Mouse (Mus musculus): ENCODE measurements around the gene Mmd. TPM values are rescaled to one million over a fixed set of nuclear protein-coding genes. Genes with fewer than 3 reads are reported as not detected.
A peak's percentile ranks its signal among the peaks of the same experiment; 100 is the strongest.

Mmd gene
- polyA plus RNA-seq, 1 experiment from 2014 or later: 21.3 TPM

DNA sequence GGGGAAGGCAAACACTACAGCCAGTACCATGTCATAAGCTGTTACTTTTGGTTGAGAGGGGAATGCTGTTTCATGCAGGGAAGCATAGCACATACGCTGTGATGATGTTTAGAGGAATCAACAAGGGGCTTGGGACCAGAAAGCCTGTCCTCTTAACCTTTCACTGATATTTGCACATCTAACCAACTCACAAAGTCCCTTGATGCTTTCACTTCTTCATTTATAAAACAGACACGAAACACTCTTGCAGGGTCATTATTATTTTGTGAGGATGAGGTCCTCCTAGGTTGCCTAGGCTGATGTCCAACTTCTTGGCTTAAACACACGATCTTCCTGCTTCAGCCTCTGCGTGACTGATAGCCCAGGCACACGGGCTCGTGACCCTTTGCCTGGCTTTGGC, 3.6 kb upstream of the Mmd start:
- 71% methylated on average over 6 of the region's 6 CpGs for WGBS

DNA sequence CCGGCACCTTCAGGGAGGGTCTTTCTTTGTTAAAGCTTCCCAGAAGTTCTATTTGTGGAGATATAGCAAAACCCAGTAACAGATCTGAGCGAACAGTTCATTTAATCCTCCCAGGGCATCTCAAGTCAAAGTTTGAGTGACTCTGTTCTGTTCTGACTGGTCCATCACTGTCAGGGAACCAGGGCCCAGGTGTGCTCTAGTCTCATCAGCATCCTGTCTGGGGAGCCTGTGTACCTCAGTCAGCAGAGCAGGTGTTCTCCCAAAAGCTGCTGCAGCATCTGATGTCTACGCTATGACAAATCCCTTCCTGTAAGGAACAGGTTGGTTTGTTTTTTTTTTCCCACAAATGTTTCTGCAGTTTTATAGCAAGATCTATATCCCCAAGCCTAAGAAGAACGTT, 2.6 kb upstream of the Mmd start:
- no peak overlapping the region for H3K9ac ChIP-seq (ENCODE audit: low read length)
- DNase-seq (ENCODE audit: low spot score) (no peak), ATAC-seq (ENCODE audit: low FRiP score, low TSS enrichment) (no peak)
- no peaks in the 10 kb centered on the region for H3K9me3 ChIP-seq (ENCODE audit: control insufficient read depth, low read length)
- H3K4me2 ChIP-seq (replicated peaks; ENCODE audit: low read depth): no peak overlapping the region
- no peak for TF ChIP-seq CTCF (IDR thresholded peaks at IDR 0.05; ENCODE audit: low read depth)
- TF ChIP-seq EP300 (optimal IDR thresholded peaks at IDR 0.05): no peak
- no peaks in the 10 kb centered on the region for H3K4me1 ChIP-seq (replicated peaks; ENCODE audit: control insufficient read depth, insufficient read depth)
- H3K4me3 ChIP-seq (ENCODE audit: low read depth, low read length): no peak overlapping the region
- H3K27me3 ChIP-seq (ENCODE audit: control insufficient read depth, insufficient read depth, low read length): no peaks in the 10 kb centered on the region
- no peaks in the 10 kb centered on the region for H3K36me3 ChIP-seq (ENCODE audit: control insufficient read depth, insufficient read depth, low read length)
- 70% methylated on average over 4 of the region's 4 CpGs for WGBS
- no peak overlapping the region for H3K27ac ChIP-seq (replicated peaks)

More for the DNA sequence above, 3.6 kb upstream of the Mmd start:
- Histone ChIP-seq H3K27ac (replicated peaks) (no peak overlapping the region), H3K9ac (ENCODE audit: low read length) (no peak overlapping the region), H3K36me3 (ENCODE audit: control insufficient read depth, insufficient read depth, low read length) (no peaks in the 10 kb centered on the region), H3K27me3 (ENCODE audit: control insufficient read depth, insufficient read depth, low read length) (no peaks in the 10 kb centered on the region), H3K9me3 (ENCODE audit: control insufficient read depth, low read length) (no peaks in the 10 kb centered on the region), H3K4me3 (ENCODE audit: low read depth, low read length) (no peak overlapping the region), H3K4me1 (replicated peaks; ENCODE audit: control insufficient read depth, insufficient read depth) (no peaks in the 10 kb centered on the region), H3K4me2 (replicated peaks; ENCODE audit: low read depth) (no peak overlapping the region)
- ATAC-seq (ENCODE audit: low FRiP score, low TSS enrichment) (no peak), DNase-seq (ENCODE audit: low spot score) (no peak)
- TF ChIP-seq CTCF (IDR thresholded peaks at IDR 0.05; ENCODE audit: low read depth) (no peak), EP300 (optimal IDR thresholded peaks at IDR 0.05) (no peak)

- 66% methylated on average over 4 of the region's 4 CpGs for WGBS
- Histone ChIP-seq H3K4me3 (ENCODE audit: low read depth, low read length) (no peak overlapping the region), H3K27me3 (ENCODE audit: control insufficient read depth, insufficient read depth, low read length) (no peaks in the 10 kb centered on the region), H3K9ac (ENCODE audit: low read length) (no peak overlapping the region), H3K27ac (replicated peaks) (no peak overlapping the region), H3K9me3 (ENCODE audit: control insufficient read depth, low read length) (no peaks in the 10 kb centered on the region), H3K4me2 (replicated peaks; ENCODE audit: low read depth) (no peak overlapping the region), H3K36me3 (ENCODE audit: control insufficient read depth, insufficient read depth, low read length) (no peaks in the 10 kb centered on the region), H3K4me1 (replicated peaks; ENCODE audit: control insufficient read depth, insufficient read depth) (no peaks in the 10 kb centered on the region)
- no peak for TF ChIP-seq EP300 (optimal IDR thresholded peaks at IDR 0.05)
- TF ChIP-seq CTCF (IDR thresholded peaks at IDR 0.05; ENCODE audit: low read depth): no peak
- no peak for DNase-seq (ENCODE audit: low spot score)
- ATAC-seq (ENCODE audit: low FRiP score, low TSS enrichment): no peak
Observed at GRCm38 (mm10) chr11:90247793-90248192, 1.5 kb upstream of the Mmd start.

GRCm38 (mm10) chr11:90249701-90250141, 465 bp downstream of the Mmd start:
- TF ChIP-seq CTCF (IDR thresholded peaks at IDR 0.05; ENCODE audit: low read depth) (no peak), EP300 (optimal IDR thresholded peaks at IDR 0.05) (no peak)
- peak overlapping the region; percentile 83 for H3K9ac ChIP-seq (ENCODE audit: low read length)
- ATAC-seq (ENCODE audit: low FRiP score, low TSS enrichment): no peak; the same call in 1 of the 2 replicates
- no peaks in the 10 kb centered on the region for H3K4me1 ChIP-seq (replicated peaks; ENCODE audit: control insufficient read depth, insufficient read depth)
- 0% methylated on average over 22 of the region's 22 CpGs for WGBS
- H3K27ac ChIP-seq (replicated peaks): peak overlapping the region; percentile 80
- no peaks in the 10 kb centered on the region for H3K27me3 ChIP-seq (ENCODE audit: control insufficient read depth, insufficient read depth, low read length)
- peak overlapping the region; percentile 81 for H3K4me3 ChIP-seq (ENCODE audit: low read depth, low read length)
- no peaks in the 10 kb centered on the region for H3K9me3 ChIP-seq (ENCODE audit: control insufficient read depth, low read length)
- no peak for DNase-seq (ENCODE audit: low spot score)
- peak overlapping the region; percentile 89 for H3K4me2 ChIP-seq (replicated peaks; ENCODE audit: low read depth)
- H3K36me3 ChIP-seq (ENCODE audit: control insufficient read depth, insufficient read depth, low read length): no peaks in the 10 kb centered on the region

DNA sequence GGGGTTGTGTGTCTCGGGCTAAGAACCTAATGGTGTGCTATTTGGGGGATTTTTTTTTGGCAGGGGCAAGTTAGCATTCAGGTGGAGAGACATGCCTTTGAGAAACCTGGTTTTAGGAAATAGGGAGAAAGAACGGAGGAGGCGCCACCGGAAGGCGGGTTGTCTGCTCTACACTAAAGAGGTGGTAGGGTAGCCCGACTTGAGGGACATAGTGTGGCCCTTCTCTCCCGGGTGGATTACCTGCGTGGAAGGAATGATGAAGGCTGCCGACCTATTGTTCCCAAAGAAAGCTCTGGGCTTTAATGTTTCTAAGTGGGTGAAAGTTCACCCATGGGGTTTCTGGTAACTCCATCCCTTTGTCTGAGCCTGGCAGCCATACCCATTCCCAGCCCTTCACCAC, 933 bp downstream of the Mmd start:
- H3K4me3 ChIP-seq (ENCODE audit: low read depth, low read length): peak overlapping the region; percentile 81
- peak overlapping the region; percentile 80 for H3K27ac ChIP-seq (replicated peaks)
- H3K4me2 ChIP-seq (replicated peaks; ENCODE audit: low read depth): peak overlapping the region; percentile 89
- no peaks in the 10 kb centered on the region for H3K36me3 ChIP-seq (ENCODE audit: control insufficient read depth, insufficient read depth, low read length)
- no peak for TF ChIP-seq EP300 (optimal IDR thresholded peaks at IDR 0.05)
- no peak for TF ChIP-seq CTCF (IDR thresholded peaks at IDR 0.05; ENCODE audit: low read depth)
- H3K4me1 ChIP-seq (replicated peaks; ENCODE audit: control insufficient read depth, insufficient read depth): no peaks in the 10 kb centered on the region
- 4% methylated on average over 9 of the region's 9 CpGs for WGBS
- H3K9me3 ChIP-seq (ENCODE audit: control insufficient read depth, low read length): no peaks in the 10 kb centered on the region
- DNase-seq (ENCODE audit: low spot score) (no peak), ATAC-seq (ENCODE audit: low FRiP score, low TSS enrichment) (no peak)
- H3K9ac ChIP-seq (ENCODE audit: low read length): peak overlapping the region; percentile 83
- H3K27me3 ChIP-seq (ENCODE audit: control insufficient read depth, insufficient read depth, low read length): no peaks in the 10 kb centered on the region

DNA sequence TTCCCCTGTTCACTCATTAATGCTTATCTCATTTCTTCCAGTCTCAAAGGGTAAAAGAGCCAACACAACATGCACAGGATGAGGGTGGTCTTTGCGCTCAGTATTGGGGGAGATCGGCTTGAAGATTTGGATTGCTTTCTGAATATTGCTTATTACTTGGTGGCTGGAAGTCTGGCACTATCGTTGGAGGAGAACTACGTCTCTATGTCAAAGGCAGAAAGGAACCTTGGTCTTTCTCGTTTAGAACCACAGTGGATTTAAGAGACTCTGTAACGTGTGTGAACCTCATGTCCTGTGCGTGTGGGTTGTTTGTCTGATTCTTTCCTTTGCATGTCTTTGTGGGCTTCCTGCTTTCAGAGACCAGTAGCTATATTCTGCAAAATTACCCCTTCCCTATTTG, 1.5 kb downstream of the Mmd start:
- Histone ChIP-seq H3K9ac (ENCODE audit: low read length) (no peak overlapping the region), H3K27ac (replicated peaks) (no peak overlapping the region), H3K36me3 (ENCODE audit: control insufficient read depth, insufficient read depth, low read length) (no peaks in the 10 kb centered on the region), H3K4me3 (ENCODE audit: low read depth, low read length) (peak overlapping the region; percentile 81), H3K9me3 (ENCODE audit: control insufficient read depth, low read length) (no peaks in the 10 kb centered on the region), H3K4me2 (replicated peaks; ENCODE audit: low read depth) (peak overlapping the region; percentile 89), H3K27me3 (ENCODE audit: control insufficient read depth, insufficient read depth, low read length) (no peaks in the 10 kb centered on the region), H3K4me1 (replicated peaks; ENCODE audit: control insufficient read depth, insufficient read depth) (no peaks in the 10 kb centered on the region)
- no peak for TF ChIP-seq CTCF (IDR thresholded peaks at IDR 0.05; ENCODE audit: low read depth)
- TF ChIP-seq EP300 (optimal IDR thresholded peaks at IDR 0.05): no peak
- DNase-seq (ENCODE audit: low spot score) (no peak), ATAC-seq (ENCODE audit: low FRiP score, low TSS enrichment) (no peak)
- WGBS: 58% methylated on average over 7 of the region's 7 CpGs

Data from stomach, postnatal 0 days (tissue).